Mouse (Mus musculus): ENCODE data around the gene Sema3f. TPM values are rescaled to one million over a fixed set of nuclear protein-coding genes. Genes with fewer than 3 reads are reported as not detected.

Sema3f gene
- 3.2 and 4.7 TPM in 2 replicates for polyA plus RNA-seq (2012; ENCODE audit: low replicate concordance)

GRCm38 (mm10) chr9:107709697-107710483 is at the start of gene Sema3f:
TSS of gene Sema3f (minus strand) at chr9:107710475.

GRCm38 (mm10) chr9:107679501-107679900 is 30.8 kb downstream of the Sema3f start, which contains the start of gene Gnat1:
TSS of gene Gnat1 (minus strand) at chr9:107679712.

GRCm38 (mm10) chr9:107669480-107669945 is 40.8 kb downstream of the Sema3f start, which contains the start of gene Slc38a3:
TSS of gene Slc38a3 (minus strand) at chr9:107669530.

GRCm38 (mm10) chr9:107635279-107636028 is 74.8 kb downstream of the Sema3f start, which contains the start of gene Gnai2:
TSS of gene Gnai2 (minus strand) at chr9:107635367.

Other genes with a start within 250 kb of the Sema3f start
- gene Tmem115, start 176.5 kb downstream of the Sema3f start, polyA plus RNA-seq (2012; ENCODE audit: low replicate concordance) = 32.1 and 48.8 TPM in 2 replicates
- gene Cyb561d2, start 168.3 kb downstream of the Sema3f start, polyA plus RNA-seq (2012; ENCODE audit: low replicate concordance) = 15.4 and 18.6 TPM in 2 replicates
- gene Nprl2, start 168.2 kb downstream of the Sema3f start, polyA plus RNA-seq (2012; ENCODE audit: low replicate concordance) = 2.6 and 3.1 TPM in 2 replicates
- gene Zmynd10, start 163.2 kb downstream of the Sema3f start, polyA plus RNA-seq (2012; ENCODE audit: low replicate concordance) = 0.29 and 1.1 TPM in 2 replicates
- gene Rassf1, start 158.9 kb downstream of the Sema3f start, polyA plus RNA-seq (2012; ENCODE audit: low replicate concordance) = 19.8 and 49.2 TPM in 2 replicates
- 18.0 and 56.6 TPM in 2 replicates for gene Tusc2, start 147.2 kb downstream of the Sema3f start, polyA plus RNA-seq (2012; ENCODE audit: low replicate concordance)
- 9.6 and 21.4 TPM in 2 replicates for gene Hyal2, start 142.5 kb downstream of the Sema3f start, polyA plus RNA-seq (2012; ENCODE audit: low replicate concordance)
- gene Hyal1, start 133.5 kb downstream of the Sema3f start, polyA plus RNA-seq (2012; ENCODE audit: low replicate concordance) = 1.3 and 3.5 TPM in 2 replicates
- gene Naa80, start 131.6 kb downstream of the Sema3f start, polyA plus RNA-seq (2012; ENCODE audit: low replicate concordance) = 30.6 and 47.1 TPM in 2 replicates
- 0.51 TPM in 1 of 2 replicates, not detected in the other for gene Hyal3, start 129.7 kb downstream of the Sema3f start, polyA plus RNA-seq (2012; ENCODE audit: low replicate concordance)
- 36.6 and 54.9 TPM in 2 replicates for gene Ifrd2, start 122.8 kb downstream of the Sema3f start, polyA plus RNA-seq (2012; ENCODE audit: low replicate concordance)
- gene Sema3b, start 101.2 kb downstream of the Sema3f start, polyA plus RNA-seq (2012; ENCODE audit: low replicate concordance) = 0.28 and 0.46 TPM in 2 replicates
- gene Gnai2, start 75.1 kb downstream of the Sema3f start, polyA plus RNA-seq (2012; ENCODE audit: low replicate concordance) = 1,369 and 2,388 TPM in 2 replicates
- gene Slc38a3, start 40.9 kb downstream of the Sema3f start, polyA plus RNA-seq (2012; ENCODE audit: low replicate concordance) = not detected in 2 replicates
- gene Gnat1, start 30.8 kb downstream of the Sema3f start, polyA plus RNA-seq (2012; ENCODE audit: low replicate concordance) = not detected in 2 replicates
- 53.7 and 57.1 TPM in 2 replicates for gene Rbm5, start 60.5 kb upstream of the Sema3f start, polyA plus RNA-seq (2012; ENCODE audit: low replicate concordance)
- 19.8 and 30.5 TPM in 2 replicates for gene Rbm6, start 162.8 kb upstream of the Sema3f start, polyA plus RNA-seq (2012; ENCODE audit: low replicate concordance)
- 22.0 and 22.8 TPM in 2 replicates for gene Mon1a, start 177.7 kb upstream of the Sema3f start, polyA plus RNA-seq (2012; ENCODE audit: low replicate concordance)
- 0.63 and 3.7 TPM in 2 replicates for gene Mst1r, start 196.4 kb upstream of the Sema3f start, polyA plus RNA-seq (2012; ENCODE audit: low replicate concordance)
- gene Actl11, start 218.0 kb upstream of the Sema3f start, polyA plus RNA-seq (2012; ENCODE audit: low replicate concordance) = not detected in 2 replicates
- gene Camkv, start 225.2 kb upstream of the Sema3f start, polyA plus RNA-seq (2012; ENCODE audit: low replicate concordance) = 0.03 and 0.10 TPM in 2 replicates
- 0.30 and 1.8 TPM in 2 replicates for gene Traip, start 239.7 kb upstream of the Sema3f start, polyA plus RNA-seq (2012; ENCODE audit: low replicate concordance)

Measured in hematopoietic multipotent progenitor cell, adult 10-12 weeks (in vitro differentiated cells).